Mouse (Mus musculus): Measurements from ENCODE around the gene Rxylt1.

Gene Rxylt1

GRCm38 (mm10) chr10:122044926-122045325, 52.2 kb downstream of the Rxylt1 start:
- DNase-seq (ENCODE audit: low read depth, low spot score) = no peak

GRCm38 (mm10) chr10:122040372-122040771, 56.8 kb downstream of the Rxylt1 start:
- DNase-seq (ENCODE audit: low read depth, low spot score) = no peak

- DNase-seq (ENCODE audit: low read depth, low spot score) = no peak
These were observed 57.6 kb downstream of the Rxylt1 start for GRCm38 (mm10) chr10:122039566-122039965.

DNA sequence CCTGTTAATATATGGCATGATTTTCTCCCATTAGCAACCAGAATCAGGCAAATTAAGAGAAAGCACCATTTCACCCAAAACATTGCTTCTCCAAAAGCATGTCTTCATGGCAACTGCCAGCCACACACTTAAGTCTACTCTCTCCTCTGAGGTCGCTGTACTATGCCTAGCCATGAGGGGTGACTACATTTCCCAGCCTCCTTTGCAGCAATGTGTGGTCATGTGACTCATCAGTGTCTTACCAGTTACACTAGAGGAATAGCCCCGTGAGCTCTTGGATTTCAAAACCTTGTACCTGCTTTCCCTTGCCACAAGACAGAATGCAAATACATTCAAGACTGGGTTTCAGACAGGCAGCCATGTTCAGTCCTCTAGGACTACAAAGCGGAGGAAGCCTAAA, 58.6 kb downstream of the Rxylt1 start:
- DNase-seq (ENCODE audit: low read depth, low spot score) = no peak

GRCm38 (mm10) chr10:122033271-122033670, 63.9 kb downstream of the Rxylt1 start:
- no peak for DNase-seq (ENCODE audit: low read depth, low spot score)

GRCm38 (mm10) chr10:122030420-122030819, 66.8 kb downstream of the Rxylt1 start:
- no peak for DNase-seq (ENCODE audit: low read depth, low spot score)

GRCm38 (mm10) chr10:122029738-122030137, 67.4 kb downstream of the Rxylt1 start:
- no peak for DNase-seq (ENCODE audit: low read depth, low spot score)
